Mouse (Mus musculus): ENCODE data around the gene Glp1r.
A peak's percentile ranks its signal among the peaks of the same experiment; 100 is the strongest.

Gene Glp1r

GRCm38 (mm10) chr17:30901627-30902026, at the start of gene Glp1r:
Glp1r (plus strand) TSS chr17:30901817.
- peak; percentile 81 for DNase-seq (ENCODE audit: low read depth, low spot score)

- DNase-seq (ENCODE audit: low read depth, low spot score) = peak; percentile 87
These were observed 49.3 kb upstream of the Glp1r start for GRCm38 (mm10) chr17:30852345-30852744.

GRCm38 (mm10) chr17:30857347-30857746, 44.3 kb upstream of the Glp1r start:
- DNase-seq (ENCODE audit: low read depth, low spot score) = no peak

GRCm38 (mm10) chr17:30858586-30859259, 42.9 kb upstream of the Glp1r start:
- DNase-seq (ENCODE audit: low read depth, low spot score) = no peak

GRCm38 (mm10) chr17:30859989-30860585, 41.5 kb upstream of the Glp1r start:
- DNase-seq (ENCODE audit: low read depth, low spot score) = no peak

GRCm38 (mm10) chr17:30860606-30861005, 41.0 kb upstream of the Glp1r start:
- DNase-seq (ENCODE audit: low read depth, low spot score) = no peak

GRCm38 (mm10) chr17:30866281-30866680, 35.3 kb upstream of the Glp1r start:
- DNase-seq (ENCODE audit: low read depth, low spot score) = no peak

- DNase-seq (ENCODE audit: low read depth, low spot score) = no peak
These were observed 34.7 kb upstream of the Glp1r start for GRCm38 (mm10) chr17:30866966-30867365.

- DNase-seq (ENCODE audit: low read depth, low spot score) = no peak
These were observed 30.6 kb upstream of the Glp1r start for GRCm38 (mm10) chr17:30871040-30871439.

GRCm38 (mm10) chr17:30874276-30874675, 27.3 kb upstream of the Glp1r start:
- peak; percentile 97 for DNase-seq (ENCODE audit: low read depth, low spot score)

GRCm38 (mm10) chr17:30877456-30877855, 24.2 kb upstream of the Glp1r start:
- no peak for DNase-seq (ENCODE audit: low read depth, low spot score)

- peak; percentile 96 for DNase-seq (ENCODE audit: low read depth, low spot score)
These were observed 23.0 kb upstream of the Glp1r start for GRCm38 (mm10) chr17:30878626-30879025.

- DNase-seq (ENCODE audit: low read depth, low spot score) = peak; percentile 85
These were observed 21.2 kb upstream of the Glp1r start for GRCm38 (mm10) chr17:30880391-30880790.

- DNase-seq (ENCODE audit: low read depth, low spot score) = peak; percentile 65
These were observed 20.6 kb upstream of the Glp1r start for GRCm38 (mm10) chr17:30881001-30881400.

GRCm38 (mm10) chr17:30882206-30882605, 19.4 kb upstream of the Glp1r start:
- no peak for DNase-seq (ENCODE audit: low read depth, low spot score)

- no peak for DNase-seq (ENCODE audit: low read depth, low spot score)
These were observed 18.1 kb upstream of the Glp1r start for GRCm38 (mm10) chr17:30883534-30883933.

GRCm38 (mm10) chr17:30892086-30892485, 9.5 kb upstream of the Glp1r start:
- DNase-seq (ENCODE audit: low read depth, low spot score) = no peak

- DNase-seq (ENCODE audit: low read depth, low spot score) = peak; percentile 90
These were observed 8.9 kb upstream of the Glp1r start for GRCm38 (mm10) chr17:30892730-30893129.

GRCm38 (mm10) chr17:30897075-30897474, 4.5 kb upstream of the Glp1r start:
- peak; percentile 79 for DNase-seq (ENCODE audit: low read depth, low spot score)

- DNase-seq (ENCODE audit: low read depth, low spot score) = no peak
These were observed 2.5 kb downstream of the Glp1r start for GRCm38 (mm10) chr17:30904096-30904495.

- no peak for DNase-seq (ENCODE audit: low read depth, low spot score)
These were observed 6.0 kb downstream of the Glp1r start for GRCm38 (mm10) chr17:30907577-30907976.

- DNase-seq (ENCODE audit: low read depth, low spot score) = no peak
These were observed 9.5 kb downstream of the Glp1r start for GRCm38 (mm10) chr17:30910866-30911731.

GRCm38 (mm10) chr17:30911732-30912088, 10.1 kb downstream of the Glp1r start:
- no peak for DNase-seq (ENCODE audit: low read depth, low spot score)

All from ZHBTc4 (cell line).